Mouse (Mus musculus): ENCODE measurements around the gene Iqschfp.

- no peak for TF ChIP-seq CTCF (IDR thresholded peaks at IDR 0.05; ENCODE audit: low read depth)
- no peak for TF ChIP-seq EP300 (IDR thresholded peaks at IDR 0.05; ENCODE audit: low read depth)
Measured at GRCm38 (mm10) chr3:68568149-68568548, 676.1 kb downstream of the Iqschfp start.
